Mouse (Mus musculus) hindlimb bud, embryonic 11.5 days (tissue): Measurements from ENCODE around the gene Ddx31.

ENCODE experiments used
- DNase-seq: peaks from one replicate; pipeline ENCODE4 v3.0.0-alpha.2; 2012; ENCODE audit warnings: low read depth, low spot score; ENCODE audit errors: extremely low spot score

Gene Ddx31

DNA sequence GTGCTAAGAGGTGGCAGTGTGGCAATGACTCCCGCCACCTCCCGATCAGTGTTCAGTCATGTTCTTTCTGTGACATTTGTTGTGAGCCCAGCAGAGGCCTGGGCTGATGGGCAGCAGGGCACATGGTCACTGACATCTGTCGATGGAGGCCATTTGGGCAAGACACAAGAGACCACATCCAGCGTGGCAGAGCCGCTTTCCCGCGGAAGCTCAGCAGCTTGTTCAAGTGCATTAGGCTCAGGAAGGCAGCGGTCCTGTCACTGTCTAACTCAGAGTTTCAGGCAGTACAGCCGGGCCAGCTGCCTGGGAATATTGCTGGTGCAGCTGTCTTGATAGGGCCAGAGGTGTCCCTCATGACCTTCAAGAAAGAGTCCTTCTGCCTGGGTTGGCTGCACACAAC is 114.4 kb downstream of the Ddx31 start:
- no peak for DNase-seq
